Comparison of ENCODE assay signal across 9 mouse cellular contexts in genomic region chr11:95224124-95224893, GRCm38 (mm10). TPM values are rescaled to one million over a fixed set of nuclear protein-coding genes. Genes with fewer than 3 reads are reported as not detected.
A peak's percentile ranks its signal among the peaks of the same experiment; 100 is the strongest.
DNase-seq lines count a peak whose midpoint lies in the region; ATAC-seq lines count a peak whose summit lies in the region.
"Had no signal": no experiment of that assay in that cellular context is flagged by ENCODE, and none has a peak within 500 bp of the region (broad histone marks: within the 10 kb centered on the region; RNA-seq: fewer than 3 reads in every experiment).

No protein-coding gene starts in this region.

- H3K36me3 ChIP-seq in heart, embryonic 16.5 days (ENCODE audit: control insufficient read depth, insufficient read depth) = no peaks in the 10 kb centered on the region
- no peaks in the 10 kb centered on the region for H3K36me3 ChIP-seq in forebrain, embryonic 16.5 days (ENCODE audit: control insufficient read depth, insufficient read depth)
- no peaks in the 10 kb centered on the region for H3K36me3 ChIP-seq in neural tube, embryonic 15.5 days

- peaks cover 7% of the 10 kb centered on the region for H3K4me1 ChIP-seq in heart, embryonic 16.5 days (ENCODE audit: control insufficient read depth, insufficient read depth, low read length)
- peaks cover 11% of the 10 kb centered on the region for H3K4me1 ChIP-seq in forebrain, embryonic 16.5 days (replicated peaks; ENCODE audit: control insufficient read depth, insufficient read depth, low read length)
- H3K4me1 ChIP-seq in neural tube, embryonic 15.5 days = peaks cover 10% of the 10 kb centered on the region

- 25% methylated on average over 15 of the region's 15 CpGs for WGBS in heart, embryonic 16.5 days
- 19% methylated on average over 15 of the region's 15 CpGs for WGBS in forebrain, embryonic 16.5 days
- 21% methylated on average over 15 of the region's 15 CpGs for WGBS in neural tube, embryonic 15.5 days

- peaks cover 44% of the 10 kb centered on the region for H3K27me3 ChIP-seq in heart, embryonic 16.5 days (ENCODE audit: control insufficient read depth, insufficient read depth, low read length)
- peaks cover 6% of the 10 kb centered on the region; the same call in 1 of the 2 replicates for H3K27me3 ChIP-seq in forebrain, embryonic 16.5 days (replicated peaks; ENCODE audit: control insufficient read depth, insufficient read depth, low read length)
- H3K27me3 ChIP-seq in neural tube, embryonic 15.5 days (replicated peaks) = peaks cover 42% of the 10 kb centered on the region

- H3K27ac ChIP-seq in heart, embryonic 16.5 days (ENCODE audit: low read length) = no peak overlapping the region
- H3K27ac ChIP-seq in forebrain, embryonic 16.5 days (ENCODE audit: low read length) = no peak overlapping the region
- no peak overlapping the region for H3K27ac ChIP-seq in neural tube, embryonic 15.5 days (replicated peaks)

- H3K9me3 ChIP-seq in heart, embryonic 16.5 days (replicated peaks; ENCODE audit: control insufficient read depth, low read length) = no peaks in the 10 kb centered on the region
- no peaks in the 10 kb centered on the region for H3K9me3 ChIP-seq in forebrain, embryonic 16.5 days (ENCODE audit: control insufficient read depth, low read length)
- H3K9me3 ChIP-seq in neural tube, embryonic 15.5 days (replicated peaks) = no peaks in the 10 kb centered on the region

- H3K4me3 ChIP-seq in heart, embryonic 16.5 days (ENCODE audit: low read length) = no peak overlapping the region
- peak overlapping the region; percentile 42 for H3K4me3 ChIP-seq in forebrain, embryonic 16.5 days (replicated peaks; ENCODE audit: low read length)
- H3K4me3 ChIP-seq in neural tube, embryonic 15.5 days (replicated peaks) = peak overlapping the region; percentile 40; the same call in 1 of the 2 replicates

- no peak for DNase-seq in heart, adult 9 months (ENCODE audit: low spot score in 2 of 2)
- DNase-seq in lung, adult 18-20 months = peak; percentile 50 to 69
- DNase-seq in urinary bladder, adult 2 months (ENCODE audit: low spot score) = no peak
- no peak for DNase-seq in adrenal gland, postnatal 10 days
- no peak for DNase-seq in left cerebral cortex, postnatal 14 days (ENCODE audit: low spot score in 2 of 2)
- DNase-seq: B cell, adult 2 months had no signal

- intact Hi-C loops in left cerebral cortex, postnatal 14 days (cut with DNase I) = no loop called here

- H3K9ac ChIP-seq in heart, embryonic 16.5 days (ENCODE audit: low read length) = no peak overlapping the region
- H3K9ac ChIP-seq in forebrain, embryonic 16.5 days (replicated peaks; ENCODE audit: low read depth, low read length) = peak overlapping the region; percentile 44; the same call in 1 of the 2 replicates
- no peak overlapping the region for H3K9ac ChIP-seq in neural tube, embryonic 15.5 days (replicated peaks)

- H3K4me2 ChIP-seq in heart, embryonic 16.5 days (ENCODE audit: low read depth, low read length) = peak overlapping the region; percentile 67; the same call in 1 of the 2 replicates
- H3K4me2 ChIP-seq in forebrain, embryonic 16.5 days (ENCODE audit: low read length) = peak overlapping the region; percentile 69
- H3K4me2 ChIP-seq in neural tube, embryonic 15.5 days = peak overlapping the region; percentile 78

- no peak for ATAC-seq in heart, embryonic 16.5 days (replicated peaks; ENCODE audit: extremely low read depth, insufficient read depth, low FRiP score)
- no peak for ATAC-seq in forebrain, embryonic 16.5 days
- ATAC-seq in neural tube, embryonic 15.5 days (ENCODE audit: low FRiP score) = no peak

RNA-seq across cellular contexts. Expression of gene Tac4, which starts 37.0 kb away (rescaled TPM):
- polyA plus RNA-seq in heart, embryonic 16.5 days (2015; fragmentation: Nextera tagmentation; extraction: Ambion mirVana) = 0.11 TPM in 1 of 2 replicates, not detected in the other
- polyA plus RNA-seq in forebrain, embryonic 16.5 days (2015; fragmentation: Nextera tagmentation; extraction: Ambion mirVana) = 0.20 and 0.23 TPM in 2 replicates
- 0.20 TPM in 1 of 2 replicates, not detected in the other for polyA plus RNA-seq in neural tube, embryonic 15.5 days (2015; fragmentation: Nextera tagmentation; extraction: Ambion mirVana)
- 0.06 TPM in 1 of 2 replicates, not detected in the other for polyA plus RNA-seq in urinary bladder, adult 2 months (2012; rRNA removed)
- not detected for total RNA-seq in adrenal gland, postnatal 10 days (2021)
- total RNA-seq in left cerebral cortex, postnatal 14 days (2021) = not detected

Comparison
In these comparisons a context has a peak if more than half of its experiments do, and no peak if none do; other contexts are left out.
1. DNase-seq: peak in lung, adult 18-20 months (2 of 2); none in heart, adult 9 months (0 of 2), urinary bladder, adult 2 months (single experiment), adrenal gland, postnatal 10 days (single experiment) and left cerebral cortex, postnatal 14 days (0 of 2).
2. Peak in every context shown above with its lines, with median percentiles within 50 percentile points of each other: H3K4me2 ChIP-seq.